Mouse (Mus musculus) brain, embryonic 14.5 days (tissue): ENCODE measurements around the gene Map4k4.

ENCODE experiments used
- CTCF ChIP-seq: fragments of 200-500 bp; IDR thresholded peaks from 2 replicates; pipeline ENCODE4 v1.5.1; 2012; ENCODE audit warnings: inconsistent platforms, mild to moderate bottlenecking, moderate library complexity, borderline replicate concordance; ENCODE audit not compliant: insufficient read depth, insufficient read length; ENCODE audit errors: extremely low read depth
- POLR2A ChIP-seq: fragments of 200-500 bp; IDR thresholded peaks from 2 replicates; pipeline ENCODE4 v1.6.1; 2012; ENCODE audit warnings: mild to moderate bottlenecking, inconsistent platforms, borderline replicate concordance; ENCODE audit not compliant: poor library complexity, insufficient read depth, insufficient read length, severe bottlenecking; ENCODE audit errors: extremely low read depth

DNA sequence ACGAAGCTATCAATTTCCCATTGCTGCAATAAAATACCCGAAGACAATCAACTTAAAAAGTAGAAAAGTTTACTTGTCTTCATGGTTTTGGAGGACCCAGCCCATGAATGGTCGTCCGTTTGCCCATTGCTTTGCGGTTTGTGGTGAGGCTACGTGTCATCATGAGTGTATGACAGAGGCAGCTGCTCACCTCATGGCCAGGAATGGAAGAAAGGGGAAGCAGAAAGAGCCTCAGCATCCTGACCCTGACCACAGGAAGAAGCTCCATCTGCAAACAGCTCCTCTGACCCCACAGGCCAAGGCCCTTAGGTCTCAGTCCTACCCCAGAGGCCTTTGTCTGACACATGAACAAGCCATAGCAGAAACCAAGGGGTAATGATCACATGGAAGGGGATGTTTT lies 150.4 kb downstream of the Map4k4 start:
- TF ChIP-seq CTCF (no peak), POLR2A (no peak)
